Mouse (Mus musculus) retina, embryonic 14.5 days (tissue): Measurements from ENCODE around the gene Sln.
A peak's percentile ranks its signal among the peaks of the same experiment; 100 is the strongest.

ENCODE experiments used
- DNase-seq: peaks from one replicate; pipeline ENCODE4 v3.0.0-alpha.2; 2015; ENCODE audit warnings: low spot score

Gene Sln

GRCm38 (mm10) chr9:53849864-53850263, at the start of gene Sln:
TSS of gene Sln (plus strand) at chr9:53850164.
- no peak for DNase-seq

- DNase-seq, result no peak
These were observed 47.0 kb upstream of the Sln start for GRCm38 (mm10) chr9:53802921-53803320.

GRCm38 (mm10) chr9:53806496-53807086, 43.4 kb upstream of the Sln start:
- no peak for DNase-seq

GRCm38 (mm10) chr9:53813418-53813817, 36.5 kb upstream of the Sln start:
- DNase-seq, result no peak

GRCm38 (mm10) chr9:53818760-53819159, 31.2 kb upstream of the Sln start:
- DNase-seq, result peak; percentile 76

GRCm38 (mm10) chr9:53825318-53825717, 24.6 kb upstream of the Sln start:
- DNase-seq, result peak; percentile 82

- peak; percentile 89 for DNase-seq
These were observed 20.7 kb upstream of the Sln start for GRCm38 (mm10) chr9:53829081-53829865.

GRCm38 (mm10) chr9:53829866-53830209, 20.1 kb upstream of the Sln start:
- no peak for DNase-seq

GRCm38 (mm10) chr9:53835039-53835438, 14.9 kb upstream of the Sln start:
- no peak for DNase-seq

- no peak for DNase-seq
These were observed 14.0 kb upstream of the Sln start for GRCm38 (mm10) chr9:53835976-53836375.

GRCm38 (mm10) chr9:53838816-53839215, 11.1 kb upstream of the Sln start:
- DNase-seq, result no peak

GRCm38 (mm10) chr9:53848548-53848947, 1.4 kb upstream of the Sln start:
- DNase-seq, result peak; percentile 11

- no peak for DNase-seq
These were observed 2.2 kb downstream of the Sln start for GRCm38 (mm10) chr9:53852158-53852557.

- no peak for DNase-seq
These were observed 3.7 kb downstream of the Sln start for GRCm38 (mm10) chr9:53853672-53854071.

- DNase-seq, result no peak
These were observed 4.6 kb downstream of the Sln start for GRCm38 (mm10) chr9:53854525-53854924.

GRCm38 (mm10) chr9:53857864-53858263, 7.9 kb downstream of the Sln start:
- DNase-seq, result no peak

GRCm38 (mm10) chr9:53873239-53873638, 23.3 kb downstream of the Sln start:
- DNase-seq, result no peak

- DNase-seq, result no peak
These were observed 27.5 kb downstream of the Sln start for GRCm38 (mm10) chr9:53877423-53877822.

- DNase-seq, result no peak
These were observed 33.8 kb downstream of the Sln start for GRCm38 (mm10) chr9:53883588-53884280.

- DNase-seq, result peak; percentile 74
These were observed 40.1 kb downstream of the Sln start for GRCm38 (mm10) chr9:53890075-53890474.

GRCm38 (mm10) chr9:53895827-53896226, 45.9 kb downstream of the Sln start:
- DNase-seq, result no peak

- DNase-seq, result no peak
These were observed 49.9 kb downstream of the Sln start for GRCm38 (mm10) chr9:53899836-53900235.

GRCm38 (mm10) chr9:53903215-53903842, 53.4 kb downstream of the Sln start:
- DNase-seq, result no peak
